ENCODE assay signal across 8 mouse cellular contexts in the genomic region with DNA sequence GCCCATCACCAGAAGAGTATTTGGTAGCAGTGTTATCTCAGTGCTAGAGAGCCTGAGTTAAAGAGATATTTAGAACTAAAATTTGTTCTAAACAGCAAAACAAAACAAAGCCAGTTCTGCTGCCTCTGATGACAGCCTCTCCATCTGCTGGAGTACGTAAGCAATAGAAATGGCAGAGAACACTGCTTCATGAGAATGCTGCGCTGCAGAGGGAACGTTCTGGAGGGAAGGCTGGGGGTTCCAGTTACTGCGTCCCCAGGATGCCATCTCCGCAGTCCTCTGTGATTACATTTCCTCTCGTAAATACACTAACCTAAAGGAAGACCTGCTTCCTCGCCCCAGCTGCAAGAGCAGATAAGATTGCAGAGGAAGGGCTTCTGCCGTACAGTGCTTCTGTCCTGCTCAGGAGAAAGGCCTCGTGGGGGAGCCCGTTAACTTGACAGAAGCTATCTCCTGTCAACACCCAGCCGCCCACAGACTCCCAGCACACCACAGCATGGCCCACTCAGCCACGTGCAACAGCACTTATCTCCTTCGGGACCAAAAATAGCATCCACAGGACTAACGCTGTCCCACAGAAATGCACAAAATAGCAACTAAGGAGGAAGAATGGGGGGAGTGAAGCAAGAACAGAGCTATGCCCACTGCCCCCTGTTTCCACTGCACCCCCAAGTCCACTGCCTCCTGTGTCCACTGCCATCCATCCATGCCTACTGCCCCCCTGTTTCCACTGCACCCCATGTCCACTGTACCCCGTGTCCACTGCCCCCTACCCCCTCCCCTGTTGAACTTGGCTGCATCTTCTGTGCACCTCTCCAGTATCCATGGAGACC. TPM values are rescaled to one million over a fixed set of nuclear protein-coding genes. Genes with fewer than 3 reads are reported as not detected.
DNase-seq lines count a peak whose midpoint lies in the region; ATAC-seq and TF ChIP-seq lines count a peak whose summit lies in the region.
"Had no signal": no experiment of that assay in that cellular context is flagged by ENCODE, and none has a peak within 500 bp of the region (broad histone marks: within the 10 kb centered on the region; RNA-seq: fewer than 3 reads in every experiment).

No protein-coding gene starts in this region.

- peak; percentile 58 for ATAC-seq in hematopoietic stem cell, adult 5-6 weeks (replicated peaks in 1 of 2; ENCODE audit: insufficient read depth in 1 of 2, low FRiP score in 2 of 2, low TSS enrichment in 1 of 2, low read depth in 1 of 2, poor library complexity in 2 of 2, severe bottlenecking in 2 of 2)
- peak; percentile 88 for ATAC-seq in liver, embryonic 16.5 days (ENCODE audit: low read depth)

- H3K9ac ChIP-seq in liver, embryonic 16.5 days (ENCODE audit: low read depth, low read length), result no peak overlapping the region

- H3K36me3 ChIP-seq in liver, embryonic 16.5 days (ENCODE audit: control insufficient read depth, insufficient read depth), result peaks cover 29% of the 10 kb centered on the region

- TF ChIP-seq CTCF in cortical plate, adult 2 months (IDR thresholded peaks at IDR 0.05; ENCODE audit: extremely low read depth, insufficient read depth, low read length), result no peak

- intact Hi-C loops in gastrocnemius, postnatal 36 days (cut with DNase I), result loop anchor here (10.0 kb wide), 1 partner anchor 434 kb away; no protein-coding TSS in a partner anchor

- H3K4me3 ChIP-seq in cortical plate, adult 2 months (ENCODE audit: insufficient read depth, low read length), result no peak overlapping the region
- no peak overlapping the region for H3K4me3 ChIP-seq in liver, embryonic 16.5 days (ENCODE audit: low read depth, low read length)

- H3K27ac ChIP-seq in cortical plate, adult 2 months (ENCODE audit: insufficient read depth, low read length), result peak overlapping the region; percentile 79
- H3K27ac ChIP-seq in liver, embryonic 16.5 days (ENCODE audit: low read length), result no peak overlapping the region
- H3K27ac ChIP-seq: macrophage had no signal

- no peaks in the 10 kb centered on the region for H3K27me3 ChIP-seq in liver, embryonic 16.5 days (ENCODE audit: control insufficient read depth, insufficient read depth, low read depth, low read length)

- H3K4me2 ChIP-seq in liver, embryonic 16.5 days (ENCODE audit: low read depth, low read length), result no peak overlapping the region

- 9% methylated on average over 15 of the region's 15 CpGs for whole genome bisulfite sequencing in liver, embryonic 16.5 days (ENCODE audit: insufficient replicate concordance)

- peaks cover 31% of the 10 kb centered on the region for H3K4me1 ChIP-seq in cortical plate, adult 2 months (ENCODE audit: control insufficient read depth, insufficient read depth, low read length)
- peaks cover 18% of the 10 kb centered on the region for H3K4me1 ChIP-seq in liver, embryonic 16.5 days (ENCODE audit: control insufficient read depth, low read depth, low read length)

- peak; percentile 95 for DNase-seq in brain, adult 2 months (ENCODE audit: low read depth, low spot score)
- DNase-seq in thymus, postnatal 4 days, result peak; percentile 74
- DNase-seq in spleen, postnatal 14 days (ENCODE audit: low spot score in 2 of 2), result no peak
- DNase-seq in gastrocnemius, postnatal 36 days, result no peak

- H3K9me3 ChIP-seq in liver, embryonic 16.5 days (replicated peaks; ENCODE audit: control insufficient read depth, low read length), result no peaks in the 10 kb centered on the region

- no peak for TF ChIP-seq POLR2A in cortical plate, adult 2 months (IDR thresholded peaks at IDR 0.05; ENCODE audit: extremely low read depth, insufficient read depth, low read length)

RNA-seq across cellular contexts. Expression of a gene that starts 28.3 kb away (rescaled TPM):
- polyA plus RNA-seq in cortical plate, adult 2 months (2012; rRNA removed), result 28.1 and 33.4 TPM in 2 replicates
- total RNA-seq in hematopoietic stem cell, adult 5-6 weeks (2017), result not detected in 2 replicates
- 0.07 TPM in 1 of 2 replicates, not detected in the other for polyA plus RNA-seq in liver, embryonic 16.5 days (2015; fragmentation: Nextera tagmentation; extraction: Ambion mirVana)
- total RNA-seq in gastrocnemius, postnatal 36 days (2021), result not detected
- polyA plus RNA-seq: macrophage had no signal

RNA-seq across cellular contexts. Expression of a gene that starts 33.2 kb away (rescaled TPM):
- 0.42 and 0.73 TPM in 2 replicates for polyA plus RNA-seq in cortical plate, adult 2 months (2012; rRNA removed)
- 30.8 and 37.4 TPM in 2 replicates for total RNA-seq in hematopoietic stem cell, adult 5-6 weeks (2017)
- polyA plus RNA-seq in liver, embryonic 16.5 days (2015; fragmentation: Nextera tagmentation; extraction: Ambion mirVana), result 7.4 and 8.5 TPM in 2 replicates
- under 1 TPM; 0.13 to 0.37 TPM for total RNA-seq in gastrocnemius, postnatal 36 days (2021)

Comparison
In these comparisons a context has a peak if more than half of its experiments do, and no peak if none do; other contexts are left out.
1. DNase-seq: peak in brain, adult 2 months (single experiment) and thymus, postnatal 4 days (single experiment); none in spleen, postnatal 14 days (0 of 2) and gastrocnemius, postnatal 36 days (0 of 2).
2. RNA of a gene that starts 33.2 kb away (total RNA-seq): 30.8 to 37.4 TPM in hematopoietic stem cell, adult 5-6 weeks; 0.13 to 0.37 TPM in gastrocnemius, postnatal 36 days; every median in the first group is over 10 times any median in the second.